Mouse (Mus musculus) CH12.LX (cell line): ENCODE measurements around the gene Nav3. TPM values are rescaled to one million over a fixed set of nuclear protein-coding genes. Genes with fewer than 3 reads are reported as not detected.
"Not testable (repeated sequence)": the region's sequence is repeated elsewhere in the genome, so short reads cannot be mapped to it uniquely, and the experiment has no call there.

Experiments used
- DNase-seq: peaks from one replicate; pipeline ENCODE4 v3.0.0-alpha.2; 2013; ENCODE audit errors: extremely low read depth
- H3K27ac ChIP-seq: 2 replicates; pipeline ENCODE4 v1.5.1; 2012; ENCODE audit warnings: low read depth, mild to moderate bottlenecking, control low read depth, moderate library complexity; ENCODE audit not compliant: insufficient read depth
- H3K27me3 ChIP-seq: replicated peaks from 2 replicates; pipeline ENCODE3; 2012; ENCODE audit warnings: inconsistent platforms
- H3K36me3 ChIP-seq, 2 experiments: replicated peaks in 1 of 2; 2 replicates each; pipeline versions ENCODE3 to v1.6.1; 2012; ENCODE audit warnings: inconsistent platforms in 1 of 2, low read length in 1 of 2, mild to moderate bottlenecking in 1 of 2, mixed read lengths in 1 of 2, moderate library complexity in 1 of 2; ENCODE audit not compliant: control insufficient read depth in 1 of 2, insufficient read depth in 1 of 2
- H3K4me1 ChIP-seq, 2 experiments: 2 replicates each; pipeline ENCODE4 v1.6.1; 2012; ENCODE audit warnings: inconsistent platforms in 1 of 2, moderate library complexity in 1 of 2; ENCODE audit not compliant: insufficient read depth in 2 of 2, control insufficient read depth in 1 of 2
- H3K4me2 ChIP-seq: 2 replicates; pipeline ENCODE4 v1.6.1; 2012; ENCODE audit warnings: low read depth, mild to moderate bottlenecking, control low read depth; ENCODE audit not compliant: poor library complexity, insufficient read depth, severe bottlenecking
- H3K4me3 ChIP-seq, 3 experiments: fragments of 150-350 bp in 1 of 3; sonication (generic) in 1 of 3; replicated peaks in 1 of 3; 2 replicates each; pipeline versions ENCODE3 to v1.5.1; 2011 to 2012; ENCODE audit warnings: low read depth in 2 of 3, low read length in 2 of 3, mild to moderate bottlenecking in 2 of 3, moderate library complexity in 2 of 3, control low read depth in 1 of 3, improper control_type of control experiment in 1 of 3, inconsistent platforms in 1 of 3, mixed read lengths in 1 of 3; ENCODE audit not compliant: poor library complexity in 1 of 3
- H3K79me2 ChIP-seq: replicated peaks from 2 replicates; pipeline ENCODE4 v1.6.1; 2012; ENCODE audit warnings: mild to moderate bottlenecking, moderate library complexity; ENCODE audit not compliant: control insufficient read depth, poor library complexity, insufficient read depth, severe bottlenecking; ENCODE audit errors: extremely low read depth
- H3K9ac ChIP-seq: 2 replicates; pipeline ENCODE4 v1.6.1; 2012; ENCODE audit warnings: low read depth, mild to moderate bottlenecking, control low read depth, moderate library complexity; ENCODE audit not compliant: insufficient read depth
- H3K9me3 ChIP-seq: replicated peaks from 2 replicates; pipeline ENCODE3; 2012; ENCODE audit warnings: low read length, inconsistent platforms, mixed read lengths
- BHLHE40 ChIP-seq: IDR thresholded peaks from 2 replicates; pipeline ENCODE4 v1.6.1; 2011; ENCODE audit warnings: mild to moderate bottlenecking, low read depth, low read length, improper control_type of control experiment
- CHD1 ChIP-seq: IDR thresholded peaks from 2 replicates; pipeline ENCODE4 v1.6.1; 2012; ENCODE audit warnings: low read depth, low read length, improper control_type of control experiment, inconsistent platforms
- CHD2 ChIP-seq: IDR thresholded peaks from 2 replicates; pipeline ENCODE4 v1.6.1; 2011; ENCODE audit warnings: low read length, improper control_type of control experiment
- E2F4 ChIP-seq: IDR thresholded peaks from 2 replicates; pipeline ENCODE4 v1.6.1; 2011; ENCODE audit warnings: low read depth, low read length, improper control_type of control experiment; ENCODE audit not compliant: insufficient replicate concordance
- EP300 ChIP-seq: IDR thresholded peaks from 2 replicates; pipeline ENCODE4 v1.6.1; 2011; ENCODE audit warnings: low read length, improper control_type of control experiment
- ETS1 ChIP-seq: conservative IDR thresholded peaks from 2 replicates; pipeline ENCODE4 v1.6.1; 2012; ENCODE audit warnings: low read depth, mild to moderate bottlenecking, inconsistent platforms, low read length, improper control_type of control experiment, moderate library complexity
- GABPA ChIP-seq: IDR thresholded peaks from 2 replicates; pipeline ENCODE4 v1.6.1; 2012; ENCODE audit warnings: low read depth, low read length, improper control_type of control experiment, inconsistent platforms; ENCODE audit not compliant: insufficient replicate concordance
- HCFC1 ChIP-seq: IDR thresholded peaks from 2 replicates; pipeline ENCODE4 v1.6.1; 2012; ENCODE audit warnings: low read depth, mild to moderate bottlenecking, inconsistent platforms, low read length, improper control_type of control experiment
- IRF4 ChIP-seq: IDR thresholded peaks from 2 replicates; pipeline ENCODE4 v1.6.1; 2014; ENCODE audit warnings: low read depth, mild to moderate bottlenecking, inconsistent platforms, low read length, improper control_type of control experiment
- JUN ChIP-seq: IDR thresholded peaks from 2 replicates; pipeline ENCODE4 v1.6.1; 2011; ENCODE audit warnings: low read depth, mild to moderate bottlenecking, low read length, improper control_type of control experiment, moderate library complexity; ENCODE audit not compliant: insufficient read depth
- JUND ChIP-seq: conservative IDR thresholded peaks from 2 replicates; pipeline ENCODE4 v1.6.1; 2011; ENCODE audit warnings: low read depth, low read length, improper control_type of control experiment
- KAT2A ChIP-seq: IDR thresholded peaks from 2 replicates; pipeline ENCODE4 v1.6.1; 2012; ENCODE audit warnings: low read length, improper control_type of control experiment, inconsistent platforms; ENCODE audit not compliant: insufficient replicate concordance
- MAX ChIP-seq: IDR thresholded peaks from 2 replicates; pipeline ENCODE4 v1.6.1; 2011; ENCODE audit warnings: low read length, improper control_type of control experiment
- MAZ ChIP-seq: IDR thresholded peaks from 2 replicates; pipeline ENCODE4 v1.6.1; 2012; ENCODE audit warnings: low read depth, mild to moderate bottlenecking, inconsistent platforms, low read length, improper control_type of control experiment, moderate library complexity
- MEF2A ChIP-seq: IDR thresholded peaks from 2 replicates; pipeline ENCODE4 v1.6.1; 2014; ENCODE audit warnings: low read depth, mild to moderate bottlenecking, inconsistent platforms, low read length, improper control_type of control experiment, borderline replicate concordance
- MYC ChIP-seq: IDR thresholded peaks from 2 replicates; pipeline ENCODE4 v1.6.1; 2011; ENCODE audit warnings: low read depth, mild to moderate bottlenecking, improper control_type of control experiment, low read length
- PAX5 ChIP-seq: IDR thresholded peaks from 2 replicates; pipeline ENCODE4 v1.6.1; 2012; ENCODE audit warnings: low read length, inconsistent platforms, mixed read lengths
- POLR2A ChIP-seq: IDR thresholded peaks from 2 replicates; pipeline ENCODE4 v1.6.1; 2011; ENCODE audit warnings: low read depth, mild to moderate bottlenecking, improper control_type of control experiment, low read length
- POLR2AphosphoS2 ChIP-seq: IDR thresholded peaks from 2 replicates; pipeline ENCODE4 v1.6.1; 2011; ENCODE audit warnings: low read depth, low read length, improper control_type of control experiment
- RCOR1 ChIP-seq: conservative IDR thresholded peaks from 2 replicates; pipeline ENCODE4 v1.6.1; 2012; ENCODE audit warnings: low read depth, mild to moderate bottlenecking, inconsistent platforms, low read length, improper control_type of control experiment
- SIN3A ChIP-seq: IDR thresholded peaks from 2 replicates; pipeline ENCODE4 v1.6.1; 2012; ENCODE audit warnings: low read length, improper control_type of control experiment, inconsistent platforms
- SMC3 ChIP-seq: IDR thresholded peaks from 2 replicates; pipeline ENCODE4 v1.6.1; 2011; ENCODE audit warnings: low read depth, low read length, improper control_type of control experiment
- ZKSCAN1 ChIP-seq: IDR thresholded peaks from 2 replicates; pipeline ENCODE4 v1.6.1; 2012; ENCODE audit warnings: low read depth, inconsistent platforms, low read length, improper control_type of control experiment, borderline replicate concordance
- dilution Hi-C: fragments of 300-500 bp; cut with MboI; formaldehyde crosslinking; loops from 2 replicates; pipeline ENCODE4 v1.14.3; 2020; ENCODE audit warnings: low sequenced_read_pairs; ENCODE audit not compliant: extremely low pct_unique_long_range_greater_than_20kb, extremely low pct_ligation_motif_present
- in situ Hi-C: fragments of 300-500 bp; cut with MboI; formaldehyde crosslinking; loops from 3 replicates; pipeline ENCODE4 v1.14.3; 2019; ENCODE audit warnings: low sequenced_read_pairs, low pct_ligation_motif_present, low pct_unique_long_range_greater_than_20kb, mixed read lengths
- polyA plus RNA-seq: library from polyadenylated mRNA; unstranded; fragments of >175 nt; gene quantifications from 2 replicates; pipeline ENCODE4 v1.2.1, GENCODE M21; 2012; ENCODE audit warnings: low read depth; ENCODE audit not compliant: insufficient read length
- total RNA-seq, 2 experiments: library from RNA; depleted of rRNA; stranded (reverse); fragments of 300-350 nt in 1 of 2; fragments of >200 nt in 1 of 2; gene quantifications; 2 replicates each; pipeline ENCODE4 v1.2.3; 2012 to 2014

Nav3 gene
- total and polyA plus RNA-seq, 3 experiments: 0.03 TPM; not detected in 2

GRCm38 (mm10) chr10:110022100-110022499 is 433.9 kb downstream of the Nav3 start:
- in situ Hi-C loops (no loop called here), dilution Hi-C loops (no loop called here)
- Histone ChIP-seq H3K27ac (no peak overlapping the region), H3K4me3 (no peak overlapping the region), H3K9ac (no peak overlapping the region), H3K9me3 (peaks cover 13% of the 10 kb centered on the region), H3K27me3 (no peaks in the 10 kb centered on the region), H3K79me2 (no peaks in the 10 kb centered on the region), H3K36me3 (no peaks in the 10 kb centered on the region), H3K4me2 (no peak overlapping the region), H3K4me1 (no peaks in the 10 kb centered on the region)
- DNase-seq: no peak
- TF ChIP-seq GABPA: no peak
- TF ChIP-seq EP300: no peak
- no peak for TF ChIP-seq CHD1
- TF ChIP-seq POLR2A: no peak
- TF ChIP-seq IRF4: no peak
- no peak for TF ChIP-seq MAX
- no peak for TF ChIP-seq JUN
- TF ChIP-seq PAX5: no peak
- TF ChIP-seq CHD2: no peak
- no peak for TF ChIP-seq MAZ

GRCm38 (mm10) chr10:110019266-110019866 is 436.6 kb downstream of the Nav3 start:
- Histone ChIP-seq H3K9me3 (peaks cover 10% of the 10 kb centered on the region), H3K79me2 (no peaks in the 10 kb centered on the region), H3K4me1 (no peaks in the 10 kb centered on the region), H3K27ac (no peak overlapping the region), H3K27me3 (no peaks in the 10 kb centered on the region), H3K36me3 (no peaks in the 10 kb centered on the region), H3K4me2 (no peak overlapping the region), H3K9ac (no peak overlapping the region), H3K4me3 (no peak overlapping the region)
- in situ Hi-C loops (no loop called here), dilution Hi-C loops (no loop called here)
- no peak for DNase-seq
- TF ChIP-seq KAT2A: no peak
- no peak for TF ChIP-seq HCFC1
- TF ChIP-seq MAZ: no peak
- TF ChIP-seq POLR2AphosphoS2: no peak
- TF ChIP-seq ZKSCAN1: no peak
- TF ChIP-seq SIN3A: no peak
- TF ChIP-seq BHLHE40: no peak
- no peak for TF ChIP-seq ETS1
- no peak for TF ChIP-seq GABPA
- TF ChIP-seq CHD1: no peak
- no peak for TF ChIP-seq SMC3
- TF ChIP-seq JUND: no peak
- TF ChIP-seq MEF2A: no peak
- no peak for TF ChIP-seq EP300
- no peak for TF ChIP-seq E2F4
- TF ChIP-seq JUN: no peak
- TF ChIP-seq MYC: no peak
- TF ChIP-seq RCOR1: no peak

GRCm38 (mm10) chr10:110001328-110001727 is 454.7 kb downstream of the Nav3 start:
- H3K79me2 ChIP-seq, H3K4me1 ChIP-seq, H3K36me3 ChIP-seq, H3K4me3 ChIP-seq, DNase-seq, H3K9ac ChIP-seq, dilution Hi-C loops, H3K27me3 ChIP-seq, in situ Hi-C loops, H3K4me2 ChIP-seq, H3K27ac ChIP-seq: not testable (repeated sequence)
- H3K9me3 ChIP-seq: peaks cover 17% of the 10 kb centered on the region
